Mouse (Mus musculus): ENCODE results near the gene Dsn1.
A peak's percentile ranks its signal among the peaks of the same experiment; 100 is the strongest.

Gene Dsn1

GRCm38 (mm10) chr2:157006511-157007233 lies at the start of gene Dsn1:
Gene Dsn1 (minus strand): TSS chr2:157007154.
- DNase-seq (ENCODE audit: low spot score in 2 of 2) = peak; percentile 83 to 86

- no peak for DNase-seq (ENCODE audit: low spot score in 2 of 2)
Measured at GRCm38 (mm10) chr2:157055721-157056120, 48.8 kb upstream of the Dsn1 start.

- DNase-seq (ENCODE audit: low spot score in 2 of 2) = no peak
Measured at GRCm38 (mm10) chr2:157054816-157055215, 47.9 kb upstream of the Dsn1 start.

- no peak for DNase-seq (ENCODE audit: low spot score in 2 of 2)
Measured at GRCm38 (mm10) chr2:157054297-157054696, 47.3 kb upstream of the Dsn1 start.

GRCm38 (mm10) chr2:157053787-157054186 lies 46.8 kb upstream of the Dsn1 start:
- DNase-seq (ENCODE audit: low spot score in 2 of 2) = no peak

- no peak for DNase-seq (ENCODE audit: low spot score in 2 of 2)
Measured at GRCm38 (mm10) chr2:157053124-157053523, 46.2 kb upstream of the Dsn1 start.

- DNase-seq (ENCODE audit: low spot score in 2 of 2) = no peak
Measured at GRCm38 (mm10) chr2:157052448-157052847, 45.5 kb upstream of the Dsn1 start.

- DNase-seq (ENCODE audit: low spot score in 2 of 2) = no peak
Measured at GRCm38 (mm10) chr2:157049831-157050243, 42.9 kb upstream of the Dsn1 start.

GRCm38 (mm10) chr2:157048395-157049181 lies 41.6 kb upstream of the Dsn1 start:
- DNase-seq (ENCODE audit: low spot score in 2 of 2) = no peak

- no peak for DNase-seq (ENCODE audit: low spot score in 2 of 2)
Measured at GRCm38 (mm10) chr2:157046956-157047355, 40.0 kb upstream of the Dsn1 start.

GRCm38 (mm10) chr2:157045932-157046331 lies 39.0 kb upstream of the Dsn1 start:
- DNase-seq (ENCODE audit: low spot score in 2 of 2) = no peak

- DNase-seq (ENCODE audit: low spot score in 2 of 2) = no peak
Measured at GRCm38 (mm10) chr2:157043987-157044386, 37.0 kb upstream of the Dsn1 start.

GRCm38 (mm10) chr2:157043556-157043955 lies 36.6 kb upstream of the Dsn1 start:
- DNase-seq (ENCODE audit: low spot score in 2 of 2) = no peak

- DNase-seq (ENCODE audit: low spot score in 2 of 2) = no peak
Measured at GRCm38 (mm10) chr2:157041421-157041820, 34.5 kb upstream of the Dsn1 start.

- DNase-seq (ENCODE audit: low spot score in 2 of 2) = no peak
Measured at GRCm38 (mm10) chr2:157040649-157041046, 33.7 kb upstream of the Dsn1 start.

- DNase-seq (ENCODE audit: low spot score in 2 of 2) = no peak
Measured at GRCm38 (mm10) chr2:157039900-157040648, 33.1 kb upstream of the Dsn1 start.

GRCm38 (mm10) chr2:157037303-157037702 lies 30.3 kb upstream of the Dsn1 start:
- DNase-seq (ENCODE audit: low spot score in 2 of 2) = no peak

GRCm38 (mm10) chr2:157036400-157036799 lies 29.4 kb upstream of the Dsn1 start:
- DNase-seq (ENCODE audit: low spot score in 2 of 2) = peak; percentile 49 to 66

GRCm38 (mm10) chr2:157035371-157035770 lies 28.4 kb upstream of the Dsn1 start:
- DNase-seq (ENCODE audit: low spot score in 2 of 2) = no peak

- DNase-seq (ENCODE audit: low spot score in 2 of 2) = peak in 1 of 2 experiments; percentile 70
Measured at GRCm38 (mm10) chr2:157030804-157031203, 23.9 kb upstream of the Dsn1 start.

- DNase-seq (ENCODE audit: low spot score in 2 of 2) = no peak
Measured at GRCm38 (mm10) chr2:157028261-157028660, 21.3 kb upstream of the Dsn1 start.

Data from heart, adult 9 months (tissue).